Mouse (Mus musculus): Measurements from ENCODE around the gene Shmt1.

DNA sequence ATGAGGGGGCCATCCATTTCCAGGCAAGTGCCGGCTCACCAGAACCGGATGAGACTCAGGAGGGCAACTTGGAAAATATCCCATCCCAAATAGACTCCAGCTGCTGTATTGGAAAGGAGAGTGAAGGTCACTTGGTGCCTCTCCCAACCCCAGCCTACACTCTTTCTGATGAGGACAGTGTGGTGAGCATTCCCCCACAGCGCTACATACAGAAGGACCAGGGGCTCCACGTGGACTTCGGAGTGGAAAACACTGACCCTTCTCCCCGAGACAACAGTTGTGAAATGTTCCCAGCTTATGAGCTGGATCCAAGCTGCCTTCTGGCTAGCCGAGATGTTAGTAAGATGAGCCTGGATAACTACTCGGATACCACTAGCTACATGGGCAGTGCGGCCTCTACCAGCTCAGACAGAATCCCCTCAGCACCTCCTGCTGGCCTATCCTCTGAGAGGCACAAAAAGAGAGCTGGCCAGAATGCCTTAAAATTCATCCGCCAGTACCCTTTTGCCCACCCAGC lies 31.8 kb downstream of the Shmt1 start:
- TF ChIP-seq POLR2A (IDR thresholded peaks at IDR 0.05; ENCODE audit: control insufficient read depth, extremely low read depth, insufficient read depth, low read length, poor library complexity) (no peak), CTCF (IDR thresholded peaks at IDR 0.05; ENCODE audit: borderline replicate concordance, control insufficient read depth, extremely low read depth, insufficient read depth, low read length, poor library complexity) (no peak)

Measured in thymus, adult 2 months (tissue).